Comparison of ENCODE assay signal across 9 mouse cellular contexts in genomic region chr7:30327140-30327539, GRCm38 (mm10). TPM values are rescaled to one million over a fixed set of nuclear protein-coding genes. Genes with fewer than 3 reads are reported as not detected.
DNase-seq lines count a peak whose midpoint lies in the region; ATAC-seq lines count a peak whose summit lies in the region.
"Had no signal": no experiment of that assay in that cellular context is flagged by ENCODE, and none has a peak within 500 bp of the region (broad histone marks: within the 10 kb centered on the region; RNA-seq: fewer than 3 reads in every experiment).

No protein-coding gene starts in this region.

- no peaks in the 10 kb centered on the region for H3K9me3 ChIP-seq in forebrain, embryonic 14.5 days (replicated peaks; ENCODE audit: control insufficient read depth, low read length)
- no peaks in the 10 kb centered on the region for H3K9me3 ChIP-seq in forebrain, embryonic 15.5 days
- peaks cover 10% of the 10 kb centered on the region for H3K9me3 ChIP-seq in megakaryocyte, embryonic 14.5 days

- no peak for ATAC-seq in forebrain, embryonic 14.5 days
- ATAC-seq in forebrain, embryonic 15.5 days (replicated peaks): no peak
- no peak for ATAC-seq in megakaryocyte, adult 5-6 weeks (ENCODE audit: poor library complexity, severe bottlenecking)
- ATAC-seq in granulocyte monocyte progenitor cell, adult 5-6 weeks (replicated peaks; ENCODE audit: poor library complexity, severe bottlenecking): no peak

- H3K4me1 ChIP-seq in forebrain, embryonic 14.5 days (ENCODE audit: control insufficient read depth, insufficient read depth, low read length): 0 out of 2 replicates have a peak, but pooled peaks cover 2% of the 10 kb centered on the region
- peaks cover 15% of the 10 kb centered on the region for H3K4me1 ChIP-seq in forebrain, embryonic 15.5 days
- H3K4me1 ChIP-seq in megakaryocyte, embryonic 14.5 days: peaks cover 22% of the 10 kb centered on the region

- H3K4me3 ChIP-seq in forebrain, embryonic 14.5 days (ENCODE audit: low read depth, low read length): no peak overlapping the region
- H3K4me3 ChIP-seq in forebrain, embryonic 15.5 days: no peak overlapping the region
- H3K4me3 ChIP-seq in megakaryocyte, embryonic 14.5 days (replicated peaks): peak overlapping the region; percentile 38

- peak; percentile 26 for DNase-seq in forebrain, embryonic 14.5 days (ENCODE audit: low spot score)
- DNase-seq in cerebellum, postnatal 25 days: peak; percentile 98
- DNase-seq in lung, postnatal 14 days: peak; percentile 50
- no peak for DNase-seq in thymus, postnatal 4 days
- DNase-seq: right cerebral cortex, postnatal 4 days had no signal

- no peak overlapping the region for H3K4me2 ChIP-seq in forebrain, embryonic 14.5 days (ENCODE audit: low read length)
- no peak overlapping the region for H3K4me2 ChIP-seq in forebrain, embryonic 15.5 days (replicated peaks)

- no peak overlapping the region for H3K9ac ChIP-seq in forebrain, embryonic 14.5 days (ENCODE audit: low read length)
- H3K9ac ChIP-seq in forebrain, embryonic 15.5 days (replicated peaks): no peak overlapping the region

- no peaks in the 10 kb centered on the region for H3K36me3 ChIP-seq in forebrain, embryonic 14.5 days (ENCODE audit: control insufficient read depth, insufficient read depth, low read length)
- H3K36me3 ChIP-seq in forebrain, embryonic 15.5 days: no peaks in the 10 kb centered on the region
- H3K36me3 ChIP-seq in megakaryocyte, embryonic 14.5 days (replicated peaks; ENCODE audit: low read length): no peaks in the 10 kb centered on the region

- WGBS in forebrain, embryonic 14.5 days: 60% methylated on average over 15 of the region's 15 CpGs
- WGBS in forebrain, embryonic 15.5 days: 56% methylated on average over 15 of the region's 15 CpGs

- no peak overlapping the region for H3K27ac ChIP-seq in forebrain, embryonic 14.5 days (ENCODE audit: low read depth, low read length)
- H3K27ac ChIP-seq in forebrain, embryonic 15.5 days (replicated peaks): no peak overlapping the region

- no peaks in the 10 kb centered on the region for H3K27me3 ChIP-seq in forebrain, embryonic 14.5 days (replicated peaks; ENCODE audit: control insufficient read depth, insufficient read depth, low read length)
- H3K27me3 ChIP-seq in forebrain, embryonic 15.5 days: no peaks in the 10 kb centered on the region
- peaks cover 32% of the 10 kb centered on the region for H3K27me3 ChIP-seq in megakaryocyte, embryonic 14.5 days (replicated peaks)

RNA-seq across cellular contexts. Expression of gene Sdhaf1, which starts 3.4 kb away (rescaled TPM):
- polyA plus RNA-seq in forebrain, embryonic 14.5 days (2014; fragmentation: Nextera tagmentation; extraction: Ambion mirVana): 18.7 and 23.8 TPM in 2 replicates
- polyA plus RNA-seq in forebrain, embryonic 15.5 days (2015; fragmentation: Nextera tagmentation; extraction: Ambion mirVana): 22.1 and 22.5 TPM in 2 replicates
- polyA plus RNA-seq in megakaryocyte, embryonic 14.5 days (2012; ENCODE audit: insufficient read depth, low replicate concordance): 9.8 and 13.7 TPM in 2 replicates
- 3.7 and 5.1 TPM in 2 replicates for total RNA-seq in megakaryocyte, adult 5-6 weeks (2015)
- total RNA-seq in megakaryocyte, adult 5-6 weeks (2017): 5.8 and 5.9 TPM in 2 replicates
- total RNA-seq in granulocyte monocyte progenitor cell, adult 5-6 weeks (2014; fragmentation: Nextera tagmentation): 10.5 and 11.8 TPM in 2 replicates
- total RNA-seq in granulocyte monocyte progenitor cell, adult 5-6 weeks (2017): 7.8 and 12.9 TPM in 2 replicates

RNA-seq across cellular contexts. Expression of gene E130208F15Rik, which starts 5.6 kb away (rescaled TPM):
- not detected in 2 replicates for polyA plus RNA-seq in forebrain, embryonic 14.5 days (2014; fragmentation: Nextera tagmentation; extraction: Ambion mirVana)
- not detected in 2 replicates for polyA plus RNA-seq in forebrain, embryonic 15.5 days (2015; fragmentation: Nextera tagmentation; extraction: Ambion mirVana)
- 0.25 TPM in 1 of 2 replicates, not detected in the other for polyA plus RNA-seq in megakaryocyte, embryonic 14.5 days (2012; ENCODE audit: insufficient read depth, low replicate concordance)
- total RNA-seq in megakaryocyte, adult 5-6 weeks (2015): 0.11 TPM in 1 of 2 replicates, not detected in the other
- total RNA-seq in megakaryocyte, adult 5-6 weeks (2017): 0.57 and 0.88 TPM in 2 replicates
- 0.60 TPM in 1 of 2 replicates, not detected in the other for total RNA-seq in granulocyte monocyte progenitor cell, adult 5-6 weeks (2014; fragmentation: Nextera tagmentation)
- 1.6 and 2.5 TPM in 2 replicates for total RNA-seq in granulocyte monocyte progenitor cell, adult 5-6 weeks (2017)

RNA-seq across cellular contexts. Expression of gene Syne4, which starts 12.5 kb away (rescaled TPM):
- polyA plus RNA-seq in forebrain, embryonic 14.5 days (2014; fragmentation: Nextera tagmentation; extraction: Ambion mirVana): 3.6 and 3.7 TPM in 2 replicates
- polyA plus RNA-seq in forebrain, embryonic 15.5 days (2015; fragmentation: Nextera tagmentation; extraction: Ambion mirVana): 7.3 and 9.0 TPM in 2 replicates
- polyA plus RNA-seq in megakaryocyte, embryonic 14.5 days (2012; ENCODE audit: insufficient read depth, low replicate concordance): 2.6 TPM in 1 of 2 replicates, not detected in the other
- total RNA-seq in megakaryocyte, adult 5-6 weeks (2015): 0.58 and 1.9 TPM in 2 replicates
- 0.49 and 1.1 TPM in 2 replicates for total RNA-seq in megakaryocyte, adult 5-6 weeks (2017)
- 6.3 and 8.7 TPM in 2 replicates for total RNA-seq in granulocyte monocyte progenitor cell, adult 5-6 weeks (2014; fragmentation: Nextera tagmentation)
- 0.99 TPM in 1 of 2 replicates, not detected in the other for total RNA-seq in granulocyte monocyte progenitor cell, adult 5-6 weeks (2017)

RNA-seq across cellular contexts. Expression of gene Alkbh6, which starts 18.6 kb away (rescaled TPM):
- polyA plus RNA-seq in forebrain, embryonic 14.5 days (2014; fragmentation: Nextera tagmentation; extraction: Ambion mirVana): 102 and 118 TPM in 2 replicates
- polyA plus RNA-seq in forebrain, embryonic 15.5 days (2015; fragmentation: Nextera tagmentation; extraction: Ambion mirVana): 99.6 and 102 TPM in 2 replicates
- polyA plus RNA-seq in megakaryocyte, embryonic 14.5 days (2012; ENCODE audit: insufficient read depth, low replicate concordance): 78.7 and 108 TPM in 2 replicates
- 18.2 and 24.2 TPM in 2 replicates for total RNA-seq in megakaryocyte, adult 5-6 weeks (2015)
- total RNA-seq in megakaryocyte, adult 5-6 weeks (2017): 19.0 and 22.3 TPM in 2 replicates
- 32.6 and 33.3 TPM in 2 replicates for total RNA-seq in granulocyte monocyte progenitor cell, adult 5-6 weeks (2014; fragmentation: Nextera tagmentation)
- total RNA-seq in granulocyte monocyte progenitor cell, adult 5-6 weeks (2017): 30.1 and 35.5 TPM in 2 replicates

RNA-seq across cellular contexts. Expression of gene Lrfn3, which starts 35.4 kb away (rescaled TPM):
- polyA plus RNA-seq in forebrain, embryonic 14.5 days (2014; fragmentation: Nextera tagmentation; extraction: Ambion mirVana): 8.8 and 10.3 TPM in 2 replicates
- polyA plus RNA-seq in forebrain, embryonic 15.5 days (2015; fragmentation: Nextera tagmentation; extraction: Ambion mirVana): 11.2 and 12.3 TPM in 2 replicates
- not detected in 2 replicates for polyA plus RNA-seq in megakaryocyte, embryonic 14.5 days (2012; ENCODE audit: insufficient read depth, low replicate concordance)
- 0.11 TPM in 1 of 2 replicates, not detected in the other for total RNA-seq in megakaryocyte, adult 5-6 weeks (2015)
- total RNA-seq in megakaryocyte, adult 5-6 weeks (2017): not detected in 2 replicates
- total RNA-seq in granulocyte monocyte progenitor cell, adult 5-6 weeks (2014; fragmentation: Nextera tagmentation): not detected in 2 replicates
- not detected in 2 replicates for total RNA-seq in granulocyte monocyte progenitor cell, adult 5-6 weeks (2017)
